Mouse (Mus musculus): ENCODE measurements around the gene Gm34653. TPM values are rescaled to one million over a fixed set of nuclear protein-coding genes. Genes with fewer than 3 reads are reported as not detected.
A peak's percentile ranks its signal among the peaks of the same experiment; 100 is the strongest.
"Not testable (repeated sequence)": the region's sequence is repeated elsewhere in the genome, so short reads cannot be mapped to it uniquely, and the experiment has no call there.

Gene Gm34653
- polyA plus RNA-seq, 1 experiment from 2014 or later: not detected

GRCm38 (mm10) chr2:34803746-34804145 is 29.1 kb upstream of the Gm34653 start:
- no peaks in the 10 kb centered on the region for H3K9me3 ChIP-seq
- WGBS: 85% methylated on average over 3 of the region's 3 CpGs
- peaks cover 50% of the 10 kb centered on the region for H3K36me3 ChIP-seq (replicated peaks)
- H3K4me1 ChIP-seq: peaks cover 34% of the 10 kb centered on the region
- DNase-seq (ENCODE audit: extremely low spot score, low spot score): no peak
- no peaks in the 10 kb centered on the region for H3K27me3 ChIP-seq (ENCODE audit: poor library complexity, severe bottlenecking)
- H3K4me3 ChIP-seq: peak overlapping the region; percentile 72
- no peak overlapping the region for H3K27ac ChIP-seq

- Histone ChIP-seq H3K4me1 (peaks cover 29% of the 10 kb centered on the region), H3K27ac (no peak overlapping the region), H3K27me3 (ENCODE audit: poor library complexity, severe bottlenecking) (no peaks in the 10 kb centered on the region), H3K36me3 (replicated peaks) (peaks cover 54% of the 10 kb centered on the region), H3K4me3 (no peak overlapping the region; the same call in 1 of the 2 replicates), H3K9me3 (no peaks in the 10 kb centered on the region)
- DNase-seq (ENCODE audit: extremely low spot score, low spot score): no peak
- WGBS: 97% methylated on average over 2 of the region's 2 CpGs
Measured at GRCm38 (mm10) chr2:34804172-34804571, 28.6 kb upstream of the Gm34653 start.

- H3K36me3 ChIP-seq (replicated peaks): peaks cover 61% of the 10 kb centered on the region
- H3K9me3 ChIP-seq: no peaks in the 10 kb centered on the region
- H3K4me3 ChIP-seq: no peak overlapping the region
- peaks cover 24% of the 10 kb centered on the region for H3K4me1 ChIP-seq
- H3K27me3 ChIP-seq (ENCODE audit: poor library complexity, severe bottlenecking): no peaks in the 10 kb centered on the region
- DNase-seq (ENCODE audit: extremely low spot score, low spot score): no peak
- no peak overlapping the region for H3K27ac ChIP-seq
- WGBS: 96% methylated on average over 1 of the region's 1 CpGs
Measured at GRCm38 (mm10) chr2:34804815-34805214, 28.0 kb upstream of the Gm34653 start.

- Histone ChIP-seq H3K9me3 (no peaks in the 10 kb centered on the region), H3K27ac (no peak overlapping the region), H3K27me3 (ENCODE audit: poor library complexity, severe bottlenecking) (no peaks in the 10 kb centered on the region), H3K36me3 (replicated peaks) (peaks cover 67% of the 10 kb centered on the region), H3K4me1 (peaks cover 18% of the 10 kb centered on the region), H3K4me3 (no peak overlapping the region)
- WGBS: 95% methylated on average over 10 of the region's 10 CpGs
- DNase-seq (ENCODE audit: extremely low spot score, low spot score): no peak
Measured at GRCm38 (mm10) chr2:34805364-34805950, 27.4 kb upstream of the Gm34653 start.

GRCm38 (mm10) chr2:34808057-34808456 is 24.8 kb upstream of the Gm34653 start:
- no peaks in the 10 kb centered on the region for H3K9me3 ChIP-seq
- 87% methylated on average over 2 of the region's 2 CpGs for WGBS
- H3K4me1 ChIP-seq: peaks cover 15% of the 10 kb centered on the region
- no peaks in the 10 kb centered on the region for H3K27me3 ChIP-seq (ENCODE audit: poor library complexity, severe bottlenecking)
- DNase-seq (ENCODE audit: extremely low spot score, low spot score): no peak
- peaks cover 93% of the 10 kb centered on the region for H3K36me3 ChIP-seq (replicated peaks)
- H3K4me3 ChIP-seq: no peak overlapping the region
- no peak overlapping the region for H3K27ac ChIP-seq

GRCm38 (mm10) chr2:34809568-34809967 is 23.2 kb upstream of the Gm34653 start:
- no peaks in the 10 kb centered on the region for H3K9me3 ChIP-seq
- 100% methylated on average over 1 of the region's 1 CpGs for WGBS
- H3K4me1 ChIP-seq: no peaks in the 10 kb centered on the region; the same call in none of the 2 replicates
- H3K27ac ChIP-seq: no peak overlapping the region
- H3K36me3 ChIP-seq (replicated peaks): peaks cover 98% of the 10 kb centered on the region
- DNase-seq (ENCODE audit: extremely low spot score, low spot score): no peak
- H3K27me3 ChIP-seq (ENCODE audit: poor library complexity, severe bottlenecking): no peaks in the 10 kb centered on the region
- H3K4me3 ChIP-seq: no peak overlapping the region

GRCm38 (mm10) chr2:34810775-34811174 is 22.0 kb upstream of the Gm34653 start:
- Histone ChIP-seq H3K27me3 (ENCODE audit: poor library complexity, severe bottlenecking) (no peaks in the 10 kb centered on the region), H3K4me3 (no peak overlapping the region), H3K4me1 (no peaks in the 10 kb centered on the region), H3K27ac (no peak overlapping the region), H3K9me3 (no peaks in the 10 kb centered on the region), H3K36me3 (replicated peaks) (peaks cover 98% of the 10 kb centered on the region)
- DNase-seq (ENCODE audit: extremely low spot score, low spot score): no peak
- WGBS: 92% methylated on average over 3 of the region's 3 CpGs

- no peak for DNase-seq (ENCODE audit: extremely low spot score, low spot score)
- 91% methylated on average over 7 of the region's 7 CpGs for WGBS
- Histone ChIP-seq H3K27me3 (ENCODE audit: poor library complexity, severe bottlenecking) (no peaks in the 10 kb centered on the region), H3K4me3 (no peak overlapping the region), H3K4me1 (no peaks in the 10 kb centered on the region), H3K27ac (no peak overlapping the region), H3K36me3 (replicated peaks) (peaks cover 96% of the 10 kb centered on the region), H3K9me3 (no peaks in the 10 kb centered on the region)
Measured at GRCm38 (mm10) chr2:34812706-34813105, 20.1 kb upstream of the Gm34653 start.

- H3K9me3 ChIP-seq; H3K4me1 ChIP-seq; H3K4me3 ChIP-seq; DNase-seq (ENCODE audit: extremely low spot score, low spot score); H3K27me3 ChIP-seq (ENCODE audit: poor library complexity, severe bottlenecking); H3K27ac ChIP-seq: not testable (repeated sequence)
- peaks cover 91% of the 10 kb centered on the region for H3K36me3 ChIP-seq (replicated peaks)
- WGBS: 95% methylated on average over 2 of the region's 2 CpGs
Measured at GRCm38 (mm10) chr2:34815893-34816292, 16.9 kb upstream of the Gm34653 start.

GRCm38 (mm10) chr2:34818492-34818891 is 14.3 kb upstream of the Gm34653 start:
- H3K27ac ChIP-seq: no peak overlapping the region
- no peak overlapping the region for H3K4me3 ChIP-seq
- DNase-seq (ENCODE audit: extremely low spot score, low spot score): no peak
- H3K27me3 ChIP-seq (ENCODE audit: poor library complexity, severe bottlenecking): no peaks in the 10 kb centered on the region
- H3K36me3 ChIP-seq (replicated peaks): peaks cover 81% of the 10 kb centered on the region
- no peaks in the 10 kb centered on the region for H3K4me1 ChIP-seq
- no peaks in the 10 kb centered on the region for H3K9me3 ChIP-seq
- 90% methylated on average over 2 of the region's 2 CpGs for WGBS

GRCm38 (mm10) chr2:34825827-34826459 is 6.9 kb upstream of the Gm34653 start, which contains the start of gene Fbxw2:
Fbxw2 (minus strand) TSS chr2:34826311.
- H3K27ac ChIP-seq: peak within 1 kb of the TSS; percentile 90
- under 1% methylated on average over 57 of the region's 57 CpGs for whole genome bisulfite sequencing
- peak; percentile 92 for DNase-seq (ENCODE audit: extremely low spot score, low spot score)
- H3K4me1 ChIP-seq: peaks cover 22% of the 10 kb centered on the region
- H3K9me3 ChIP-seq: peaks cover 15% of the 10 kb centered on the region; the same call in 1 of the 2 replicates
- H3K27me3 ChIP-seq (ENCODE audit: poor library complexity, severe bottlenecking): no peaks in the 10 kb centered on the region
- peaks cover 16% of the 10 kb centered on the region for H3K36me3 ChIP-seq (replicated peaks)
- peak within 1 kb of the TSS; percentile 90 for H3K4me3 ChIP-seq

- peak overlapping the region; percentile 90 for H3K27ac ChIP-seq
Measured at GRCm38 (mm10) chr2:34826460-34827231, 6.2 kb upstream of the Gm34653 start.

GRCm38 (mm10) chr2:34827591-34827990 is 5.2 kb upstream of the Gm34653 start:
- H3K4me3 ChIP-seq: no peak overlapping the region
- peaks cover 22% of the 10 kb centered on the region for H3K4me1 ChIP-seq
- no peak overlapping the region for H3K27ac ChIP-seq
- 91% methylated on average over 4 of the region's 4 CpGs for WGBS
- H3K27me3 ChIP-seq (ENCODE audit: poor library complexity, severe bottlenecking): no peaks in the 10 kb centered on the region
- no peak for DNase-seq (ENCODE audit: extremely low spot score, low spot score)
- H3K36me3 ChIP-seq (replicated peaks): peaks cover 2% of the 10 kb centered on the region
- H3K9me3 ChIP-seq: peaks cover 15% of the 10 kb centered on the region; the same call in 1 of the 2 replicates

More at GRCm38 (mm10) chr2:34826460-34827231, 6.2 kb upstream of the Gm34653 start:
- DNase-seq (ENCODE audit: extremely low spot score, low spot score): no peak
- Histone ChIP-seq H3K4me3 (peak overlapping the region; percentile 90), H3K9me3 (peaks cover 15% of the 10 kb centered on the region; the same call in 1 of the 2 replicates), H3K4me1 (peaks cover 22% of the 10 kb centered on the region), H3K36me3 (replicated peaks) (peaks cover 11% of the 10 kb centered on the region), H3K27me3 (ENCODE audit: poor library complexity, severe bottlenecking) (no peaks in the 10 kb centered on the region)
- 33% methylated on average over 20 of the region's 21 CpGs for WGBS

Measured in forebrain, embryonic 10.5 days (tissue).